Mouse (Mus musculus) heart, postnatal 0 days (tissue): ENCODE measurements around the gene Slc48a1. TPM values are rescaled to one million over a fixed set of nuclear protein-coding genes. Genes with fewer than 3 reads are reported as not detected.
A peak's percentile ranks its signal among the peaks of the same experiment; 100 is the strongest.

Source experiments
- ATAC-seq: fragments of 200-750 bp; cut with Nextera tagmentation; 2 replicates; pipeline ENCODE4 v1.8.0; 2017; ENCODE audit warnings: low read depth, moderate number of reproducible peaks, moderate library complexity; ENCODE audit not compliant: insufficient read depth
- DNase-seq: peaks from one replicate; pipeline ENCODE4 v3.0.0-alpha.2; 2016; ENCODE audit warnings: low spot score
- H3K27ac ChIP-seq: fragments of 300-500 bp; sonication (generic); 2 replicates; pipeline ENCODE4 v1.5.1; 2014; ENCODE audit warnings: low read depth, mild to moderate bottlenecking
- H3K27me3 ChIP-seq: fragments of 300-500 bp; sonication (generic); 2 replicates; pipeline ENCODE4 v1.6.1; 2014; ENCODE audit warnings: low read length, mixed read lengths; ENCODE audit not compliant: control insufficient read depth, insufficient read depth
- H3K36me3 ChIP-seq: fragments of 300-500 bp; sonication (generic); replicated peaks from 2 replicates; pipeline ENCODE4 v1.6.1; 2014; ENCODE audit warnings: low read length, mixed read lengths; ENCODE audit not compliant: control insufficient read depth, insufficient read depth
- H3K4me1 ChIP-seq: fragments of 300-500 bp; sonication (generic); 2 replicates; pipeline ENCODE4 v1.6.1; 2014; ENCODE audit warnings: antibody characterized with exemption; ENCODE audit not compliant: control insufficient read depth, insufficient read depth
- H3K4me2 ChIP-seq: fragments of 300-500 bp; sonication (generic); 2 replicates; pipeline ENCODE4 v1.6.1; 2014; ENCODE audit warnings: low read depth, mild to moderate bottlenecking, low read length, moderate library complexity
- H3K4me3 ChIP-seq: fragments of 300-500 bp; sonication (generic); 2 replicates; pipeline ENCODE4 v1.5.1; 2014; ENCODE audit warnings: low read depth, low read length
- H3K9ac ChIP-seq: fragments of 300-500 bp; sonication (generic); replicated peaks from 2 replicates; pipeline ENCODE4 v1.6.1; 2014; ENCODE audit warnings: low read depth, low read length, mixed read lengths
- H3K9me3 ChIP-seq: fragments of 300-500 bp; sonication (generic); replicated peaks from 2 replicates; pipeline ENCODE4 v1.6.1; 2016; ENCODE audit warnings: low read length; ENCODE audit not compliant: control insufficient read depth
- CTCF ChIP-seq: IDR thresholded peaks from 2 replicates; pipeline ENCODE4 v1.5.1; 2016; ENCODE audit warnings: antibody characterized with exemption, control low read depth, low read depth
- EP300 ChIP-seq: IDR thresholded peaks from 2 replicates; pipeline ENCODE4 v1.6.1; 2016; ENCODE audit warnings: antibody characterized with exemption, low read depth
- WGBS: fragments of 180-500 bp; shearing (Covaris S2); extraction: QIAGEN DNeasy Blood & Tissue Kit; methylation state at CpG from one replicate; pipeline ENCODE4 v1.1.7; 2014; 5-methylcytosine and 5-hydroxymethylcytosine counted together
- polyA plus RNA-seq: library from polyadenylated mRNA; unstranded; fragments of >200 nt; fragmentation: Nextera tagmentation; extraction: Ambion mirVana; gene quantifications from 2 replicates; pipeline ENCODE4 v1.2.1, GENCODE M21; 2015
- total RNA-seq: library from RNA; depleted of rRNA; stranded (reverse); fragments of >200 nt; gene quantifications from 2 replicates; pipeline ENCODE4 v1.2.3, GENCODE M21; 2014; ENCODE audit warnings: low replicate concordance

Slc48a1 gene
- total and polyA plus RNA-seq, 2 experiments from 2014 or later, result 76.1 to 92.1 TPM

DNA sequence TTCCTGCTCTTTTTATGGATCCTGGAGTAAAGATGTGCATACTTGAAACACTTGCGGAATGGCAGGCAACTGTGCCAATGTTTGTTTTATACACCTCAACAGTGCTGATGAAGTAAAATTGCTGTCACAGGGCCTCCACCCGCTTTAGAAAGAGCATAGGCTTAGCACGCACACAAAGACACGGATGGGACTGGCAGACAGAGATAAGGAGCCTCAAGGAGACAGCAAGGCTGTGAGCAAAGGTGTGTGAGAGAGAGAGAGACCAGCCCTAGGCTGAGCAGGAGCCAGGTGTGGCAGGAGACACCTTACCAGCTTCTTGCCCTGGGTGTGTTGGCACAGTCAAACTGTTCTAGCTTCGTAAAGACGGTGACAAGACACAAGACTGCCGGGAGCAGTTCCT lies 39.4 kb upstream of the Slc48a1 start:
- ATAC-seq (no peak), DNase-seq (no peak)
- Histone ChIP-seq H3K36me3 (no peaks in the 10 kb centered on the region), H3K4me3 (no peak overlapping the region), H3K4me1 (peaks cover 13% of the 10 kb centered on the region), H3K9ac (no peak overlapping the region), H3K9me3 (no peaks in the 10 kb centered on the region), H3K27me3 (no peaks in the 10 kb centered on the region), H3K4me2 (no peak overlapping the region), H3K27ac (no peak overlapping the region)
- no peak for TF ChIP-seq EP300
- TF ChIP-seq CTCF, result no peak
- 78% methylated on average over 7 of the region's 7 CpGs for WGBS

- ATAC-seq, result no peak
- TF ChIP-seq CTCF (no peak), EP300 (no peak)
- H3K9me3 ChIP-seq, result no peaks in the 10 kb centered on the region
- H3K9ac ChIP-seq, result no peak overlapping the region
- H3K4me3 ChIP-seq, result no peak overlapping the region
- WGBS, result 81% methylated on average over 9 of the region's 9 CpGs
- H3K27me3 ChIP-seq, result no peaks in the 10 kb centered on the region
- no peak for DNase-seq
- H3K4me1 ChIP-seq, result peaks cover 15% of the 10 kb centered on the region
- H3K27ac ChIP-seq, result no peak overlapping the region
- no peaks in the 10 kb centered on the region for H3K36me3 ChIP-seq
- no peak overlapping the region for H3K4me2 ChIP-seq
Measured at GRCm38 (mm10) chr15:97740283-97740732, 38.0 kb upstream of the Slc48a1 start.

- peaks cover 20% of the 10 kb centered on the region for H3K4me1 ChIP-seq
- no peaks in the 10 kb centered on the region for H3K27me3 ChIP-seq
- no peak for TF ChIP-seq EP300
- peaks cover 3% of the 10 kb centered on the region; the same call in 1 of the 2 replicates for H3K36me3 ChIP-seq
- 66% methylated on average over 12 of the region's 12 CpGs for WGBS
- no peak overlapping the region for H3K4me2 ChIP-seq
- H3K27ac ChIP-seq, result peak overlapping the region; percentile 3; the same call in 1 of the 2 replicates
- no peak overlapping the region for H3K9ac ChIP-seq
- H3K9me3 ChIP-seq, result no peaks in the 10 kb centered on the region
- ATAC-seq, result no peak
- H3K4me3 ChIP-seq, result no peak overlapping the region
- DNase-seq, result no peak
Measured at GRCm38 (mm10) chr15:97741662-97742061, 36.7 kb upstream of the Slc48a1 start.

DNA sequence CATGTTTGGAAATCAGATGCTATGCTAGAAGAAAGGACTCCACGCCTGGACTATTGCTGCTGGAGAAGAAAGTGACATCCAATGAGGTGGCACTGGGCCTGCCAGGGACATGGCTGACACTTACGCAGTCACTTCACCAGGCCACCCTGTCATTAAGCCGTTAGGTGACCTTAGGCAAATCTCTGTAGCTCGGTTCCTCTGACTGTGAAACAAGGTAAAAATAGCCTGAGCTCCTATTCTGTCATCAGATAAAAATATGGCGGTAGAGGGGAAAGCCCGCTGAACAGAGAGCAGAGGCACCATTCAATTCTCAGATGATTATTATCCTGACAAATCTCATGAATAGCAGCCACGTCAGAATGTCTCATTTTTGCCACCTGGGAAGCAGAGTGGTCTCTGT lies 36.2 kb upstream of the Slc48a1 start:
- Histone ChIP-seq H3K36me3 (peaks cover 7% of the 10 kb centered on the region), H3K4me1 (peaks cover 20% of the 10 kb centered on the region), H3K9me3 (no peaks in the 10 kb centered on the region), H3K4me3 (no peak overlapping the region), H3K27ac (peak overlapping the region; percentile 72), H3K27me3 (no peaks in the 10 kb centered on the region), H3K4me2 (no peak overlapping the region), H3K9ac (no peak overlapping the region)
- TF ChIP-seq EP300 (no peak), CTCF (no peak)
- DNase-seq, result peak; percentile 67
- peak; percentile 58; the same call in 1 of the 2 replicates for ATAC-seq
- WGBS, result 20% methylated on average over 7 of the region's 7 CpGs

- Histone ChIP-seq H3K27me3 (no peaks in the 10 kb centered on the region), H3K4me2 (no peak overlapping the region), H3K9me3 (no peaks in the 10 kb centered on the region), H3K4me1 (peaks cover 20% of the 10 kb centered on the region), H3K27ac (peak overlapping the region; percentile 72), H3K4me3 (no peak overlapping the region), H3K36me3 (peaks cover 9% of the 10 kb centered on the region), H3K9ac (no peak overlapping the region)
- no peak for DNase-seq
- ATAC-seq, result no peak
- WGBS, result 71% methylated on average over 4 of the region's 4 CpGs
- TF ChIP-seq CTCF, result no peak
- no peak for TF ChIP-seq EP300
Measured at GRCm38 (mm10) chr15:97742600-97742999, 35.7 kb upstream of the Slc48a1 start.

DNA sequence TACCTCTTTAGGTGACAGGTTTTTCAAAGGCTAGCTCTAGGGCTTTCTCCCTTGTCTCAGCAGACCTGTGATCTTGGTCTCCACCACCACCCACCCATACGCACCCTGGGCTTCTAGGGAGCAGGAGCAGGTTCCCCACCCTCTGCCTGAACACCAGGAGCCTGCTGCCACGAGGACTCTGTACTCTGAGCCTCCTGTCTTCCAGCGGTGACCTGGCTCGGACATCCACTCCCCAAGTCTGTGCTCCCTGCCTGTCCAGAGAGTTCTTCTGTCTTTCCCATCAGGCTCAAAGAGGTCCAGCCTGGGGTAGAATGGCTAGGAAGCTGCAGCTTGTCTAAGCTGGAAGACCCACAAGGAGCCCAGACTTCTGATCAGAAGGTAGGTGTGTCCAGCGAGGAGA lies 35.1 kb upstream of the Slc48a1 start:
- no peak overlapping the region for H3K4me2 ChIP-seq
- peaks cover 20% of the 10 kb centered on the region for H3K4me1 ChIP-seq
- H3K27me3 ChIP-seq, result no peaks in the 10 kb centered on the region
- peaks cover 9% of the 10 kb centered on the region for H3K36me3 ChIP-seq
- H3K4me3 ChIP-seq, result no peak overlapping the region
- H3K27ac ChIP-seq, result no peak overlapping the region
- ATAC-seq, result no peak
- 88% methylated on average over 5 of the region's 5 CpGs for WGBS
- no peak overlapping the region for H3K9ac ChIP-seq
- H3K9me3 ChIP-seq, result no peaks in the 10 kb centered on the region
- no peak for DNase-seq
- TF ChIP-seq EP300, result no peak
